Mouse (Mus musculus) kidney, embryonic 16.5 days (tissue): ENCODE results near the gene Rpl3l. TPM values are rescaled to one million over a fixed set of nuclear protein-coding genes. Genes with fewer than 3 reads are reported as not detected.
A peak's percentile ranks its signal among the peaks of the same experiment; 100 is the strongest.

Experiments
- ATAC-seq: fragments of 200-750 bp; cut with Nextera tagmentation; 2 replicates; pipeline ENCODE4 v1.8.0; 2017; ENCODE audit warnings: moderate TSS enrichment; ENCODE audit not compliant: low FRiP score, low TSS enrichment
- H3K27ac ChIP-seq: fragments of 300-500 bp; sonication (generic); 2 replicates; pipeline ENCODE4 v1.5.1; 2014; ENCODE audit warnings: low read length
- H3K27me3 ChIP-seq: fragments of 300-500 bp; sonication (generic); 2 replicates; pipeline ENCODE4 v1.6.1; 2014; ENCODE audit warnings: low read length, control low read depth, mixed read lengths; ENCODE audit not compliant: insufficient read depth
- H3K36me3 ChIP-seq: fragments of 300-500 bp; sonication (generic); 2 replicates; pipeline ENCODE4 v1.6.1; 2014; ENCODE audit warnings: low read length, control low read depth, mixed read lengths; ENCODE audit not compliant: insufficient read depth
- H3K4me1 ChIP-seq: fragments of 300-500 bp; sonication (generic); 2 replicates; pipeline ENCODE4 v1.6.1; 2014; ENCODE audit warnings: low read length, control low read depth, mixed read lengths; ENCODE audit not compliant: insufficient read depth
- H3K4me2 ChIP-seq: fragments of 300-500 bp; sonication (generic); replicated peaks from 2 replicates; pipeline ENCODE4 v1.6.1; 2014; ENCODE audit warnings: low read depth, low read length
- H3K4me3 ChIP-seq: fragments of 300-500 bp; sonication (generic); 2 replicates; pipeline ENCODE4 v1.5.1; 2014; ENCODE audit warnings: mild to moderate bottlenecking, low read length
- H3K9ac ChIP-seq: fragments of 300-500 bp; sonication (generic); replicated peaks from 2 replicates; pipeline ENCODE4 v1.6.1; 2014; ENCODE audit warnings: low read length
- H3K9me3 ChIP-seq: fragments of 300-500 bp; sonication (generic); 2 replicates; pipeline ENCODE4 v1.6.1; 2016; ENCODE audit warnings: low read length, control low read depth
- WGBS: fragments of 180-500 bp; shearing (Covaris S2); extraction: QIAGEN DNeasy Blood & Tissue Kit; methylation state at CpG from one replicate; pipeline ENCODE4 v1.1.7; 2014; 5-methylcytosine and 5-hydroxymethylcytosine counted together
- polyA plus RNA-seq: library from polyadenylated mRNA; unstranded; fragments of >200 nt; fragmentation: Nextera tagmentation; extraction: Ambion mirVana; gene quantifications from 2 replicates; pipeline ENCODE4 v1.2.1, GENCODE M21; 2015

Gene Rpl3l
- polyA plus RNA-seq, result 0.15 TPM in 1 of 2 replicates, not detected in the other

- Histone ChIP-seq H3K27me3 (no peaks in the 10 kb centered on the region), H3K4me2 (no peak within 1 kb of the TSS), H3K9me3 (no peaks in the 10 kb centered on the region), H3K9ac (no peak within 1 kb of the TSS; the same call in 1 of the 2 replicates), H3K36me3 (0 out of 2 replicates have a peak, but pooled peaks cover 1% of the 10 kb centered on the region), H3K4me1 (peaks cover 9% of the 10 kb centered on the region), H3K4me3 (no peak within 1 kb of the TSS), H3K27ac (no peak within 1 kb of the TSS)
- no peak for ATAC-seq
- 69% methylated on average over 2 of the region's 2 CpGs for WGBS
Observed at GRCm38 (mm10) chr17:24727618-24728017, at the start of gene Rpl3l. Rpl3l (plus strand) TSS chr17:24727820.

- Histone ChIP-seq H3K27ac (no peak overlapping the region), H3K36me3 (peaks cover 4% of the 10 kb centered on the region; the same call in 1 of the 2 replicates), H3K9me3 (no peaks in the 10 kb centered on the region), H3K9ac (no peak overlapping the region), H3K4me2 (peak overlapping the region; percentile 16), H3K4me1 (peaks cover 18% of the 10 kb centered on the region), H3K27me3 (peaks cover 42% of the 10 kb centered on the region), H3K4me3 (no peak overlapping the region)
- ATAC-seq, result no peak
- 29% methylated on average over 16 of the region's 16 CpGs for WGBS
Observed at GRCm38 (mm10) chr17:24686514-24686913, 41.1 kb upstream of the Rpl3l start.

- peaks cover 42% of the 10 kb centered on the region for H3K27me3 ChIP-seq
- H3K27ac ChIP-seq, result no peak overlapping the region
- 1% methylated on average over 24 of the region's 25 CpGs for WGBS
- H3K9me3 ChIP-seq, result no peaks in the 10 kb centered on the region
- H3K4me1 ChIP-seq, result peaks cover 18% of the 10 kb centered on the region
- peak overlapping the region; percentile 60 for H3K9ac ChIP-seq
- H3K4me3 ChIP-seq, result peak overlapping the region; percentile 48
- peaks cover under 1% of the 10 kb centered on the region; the same call in 1 of the 2 replicates for H3K36me3 ChIP-seq
- peak; percentile 57 for ATAC-seq
- peak overlapping the region; percentile 53 for H3K4me2 ChIP-seq
Observed at GRCm38 (mm10) chr17:24687146-24687595, 40.4 kb upstream of the Rpl3l start.

GRCm38 (mm10) chr17:24687599-24687998, 40.0 kb upstream of the Rpl3l start:
- ATAC-seq, result no peak
- Histone ChIP-seq H3K9ac (peak overlapping the region; percentile 60), H3K36me3 (peaks cover 3% of the 10 kb centered on the region; the same call in 1 of the 2 replicates), H3K27ac (no peak overlapping the region), H3K4me2 (peak overlapping the region; percentile 53), H3K4me3 (peak overlapping the region; percentile 48), H3K9me3 (no peaks in the 10 kb centered on the region), H3K27me3 (peaks cover 42% of the 10 kb centered on the region), H3K4me1 (peaks cover 18% of the 10 kb centered on the region)
- 19% methylated on average over 23 of the region's 23 CpGs for WGBS

GRCm38 (mm10) chr17:24689251-24690081, 38.2 kb upstream of the Rpl3l start, which contains the start of gene Syngr3:
Syngr3 (minus strand) TSS chr17:24689955.
- Histone ChIP-seq H3K9ac (peak within 1 kb of the TSS; percentile 63), H3K4me3 (peak within 1 kb of the TSS; percentile 56)

GRCm38 (mm10) chr17:24692385-24692784, 35.2 kb upstream of the Rpl3l start:
- Histone ChIP-seq H3K27ac (no peak overlapping the region), H3K27me3 (peaks cover 38% of the 10 kb centered on the region), H3K4me1 (peaks cover 34% of the 10 kb centered on the region), H3K4me2 (no peak overlapping the region), H3K4me3 (no peak overlapping the region), H3K9ac (no peak overlapping the region), H3K9me3 (no peaks in the 10 kb centered on the region), H3K36me3 (peaks cover 13% of the 10 kb centered on the region)
- ATAC-seq, result no peak
- WGBS, result 88% methylated on average over 5 of the region's 5 CpGs

More at GRCm38 (mm10) chr17:24689251-24690081, 38.2 kb upstream of the Rpl3l start, which contains the start of gene Syngr3:
- Histone ChIP-seq H3K36me3 (peaks cover 13% of the 10 kb centered on the region), H3K9me3 (no peaks in the 10 kb centered on the region), H3K4me2 (peak within 1 kb of the TSS; percentile 88), H3K27ac (no peak within 1 kb of the TSS), H3K27me3 (peaks cover 42% of the 10 kb centered on the region), H3K4me1 (peaks cover 20% of the 10 kb centered on the region)
- no peak for ATAC-seq
- WGBS, result under 1% methylated on average over 48 of the region's 55 CpGs

GRCm38 (mm10) chr17:24695326-24696010, 32.2 kb upstream of the Rpl3l start:
- Histone ChIP-seq H3K36me3 (peaks cover 15% of the 10 kb centered on the region), H3K27me3 (peaks cover 7% of the 10 kb centered on the region), H3K4me2 (peak overlapping the region; percentile 87), H3K4me1 (peaks cover 23% of the 10 kb centered on the region), H3K27ac (peak overlapping the region; percentile 81), H3K9ac (peak overlapping the region; percentile 84), H3K4me3 (peak overlapping the region; percentile 81), H3K9me3 (no peaks in the 10 kb centered on the region)
- ATAC-seq, result peak; percentile 37
- WGBS, result 4% methylated on average over 37 of the region's 51 CpGs

- Histone ChIP-seq H3K27ac (peak within 1 kb of the TSS; percentile 81), H3K36me3 (peaks cover 22% of the 10 kb centered on the region), H3K9ac (peak within 1 kb of the TSS; percentile 84), H3K9me3 (no peaks in the 10 kb centered on the region), H3K4me3 (peak within 1 kb of the TSS; percentile 81), H3K4me2 (peak within 1 kb of the TSS; percentile 87), H3K4me1 (peaks cover 23% of the 10 kb centered on the region), H3K27me3 (peaks cover under 1% of the 10 kb centered on the region; the same call in 1 of the 2 replicates)
- WGBS, result under 1% methylated on average over 59 of the region's 76 CpGs
- ATAC-seq, result peak; percentile 90
Observed at GRCm38 (mm10) chr17:24696011-24696697, 31.5 kb upstream of the Rpl3l start, which contains the start of the genes Gfer and Noxo1. Gfer (minus strand) TSS chr17:24696156. Noxo1 (plus strand) TSS chr17:24696234.

- Histone ChIP-seq H3K9me3 (no peaks in the 10 kb centered on the region), H3K4me2 (no peak overlapping the region), H3K27me3 (no peaks in the 10 kb centered on the region), H3K9ac (no peak overlapping the region), H3K36me3 (peaks cover 31% of the 10 kb centered on the region), H3K4me3 (no peak overlapping the region), H3K27ac (no peak overlapping the region), H3K4me1 (peaks cover 23% of the 10 kb centered on the region)
- no peak for ATAC-seq
- 30% methylated on average over 5 of the region's 5 CpGs for WGBS
Observed at GRCm38 (mm10) chr17:24697985-24698384, 29.6 kb upstream of the Rpl3l start.
